Mouse (Mus musculus) liver, adult 2 months (tissue): ENCODE results near the gene Ptk7. TPM values are rescaled to one million over a fixed set of nuclear protein-coding genes. Genes with fewer than 3 reads are reported as not detected.

Source experiments
- DNase-seq: peaks from one replicate; pipeline ENCODE4 v3.0.0-alpha.2; 2011; ENCODE audit warnings: low read depth, low spot score; ENCODE audit errors: extremely low read depth
- H3K27ac ChIP-seq: fragments of 200-500 bp; replicated peaks from 2 replicates; pipeline ENCODE4 v1.5.1; 2012; ENCODE audit warnings: low read depth, mild to moderate bottlenecking, control low read depth, inconsistent platforms, low read length; ENCODE audit not compliant: insufficient read depth
- H3K27me3 ChIP-seq: fragments of 200-500 bp; 2 replicates; pipeline ENCODE4 v1.6.1; 2012; ENCODE audit warnings: mild to moderate bottlenecking, moderate library complexity, low read length, inconsistent platforms; ENCODE audit not compliant: control insufficient read depth, insufficient read depth
- H3K36me3 ChIP-seq: fragments of 200-500 bp; 2 replicates; pipeline ENCODE4 v1.6.1; 2012; ENCODE audit warnings: low read length, inconsistent platforms; ENCODE audit not compliant: control insufficient read depth, insufficient read depth
- H3K4me1 ChIP-seq: fragments of 200-500 bp; 2 replicates; pipeline ENCODE4 v1.6.1; 2011; ENCODE audit warnings: low read length; ENCODE audit not compliant: control insufficient read depth, insufficient read depth
- H3K4me3 ChIP-seq: fragments of 200-500 bp; 2 replicates; pipeline ENCODE4 v1.5.1; 2011; ENCODE audit warnings: low read depth, mild to moderate bottlenecking, control low read depth, low read length, moderate library complexity; ENCODE audit not compliant: insufficient read depth
- H3K79me2 ChIP-seq: fragments of 200-500 bp; 2 replicates; pipeline ENCODE4 v1.6.1; 2012; ENCODE audit warnings: inconsistent platforms, mild to moderate bottlenecking, low read length, moderate library complexity; ENCODE audit not compliant: control insufficient read depth, insufficient read depth
- H3K9ac ChIP-seq: fragments of 200-500 bp; 2 replicates; pipeline ENCODE4 v1.6.1; 2012; ENCODE audit warnings: low read depth, mild to moderate bottlenecking, control low read depth, inconsistent platforms, low read length
- CTCF ChIP-seq: fragments of 200-500 bp; IDR thresholded peaks from 2 replicates; pipeline ENCODE4 v1.5.1; 2011; ENCODE audit warnings: low read depth, low read length, control low read depth
- POLR2A ChIP-seq: fragments of 200-500 bp; IDR thresholded peaks from 2 replicates; pipeline ENCODE4 v1.6.1; 2011; ENCODE audit warnings: low read length, control low read depth; ENCODE audit not compliant: insufficient read depth; ENCODE audit errors: extremely low read depth
- WGBS: fragments of 180-500 bp; shearing (Covaris S2); methylation state at CpG from one replicate; pipeline ENCODE4 v1.1.7; 2018; 5-methylcytosine and 5-hydroxymethylcytosine counted together
- polyA plus RNA-seq: library from polyadenylated mRNA; depleted of rRNA; stranded (reverse); fragments of >200 nt; gene quantifications from 2 replicates; pipeline ENCODE4 v1.2.3, GENCODE M21; 2012; rRNA removed
- total RNA-seq: library from RNA; depleted of rRNA; stranded (reverse); fragments of >200 nt; gene quantifications from 2 replicates; pipeline ENCODE4 v1.2.3, GENCODE M21; 2014; rRNA removed

Ptk7 gene
- total RNA-seq, result 0.65 and 0.87 TPM in 2 replicates
- 0.40 and 0.66 TPM in 2 replicates for polyA plus RNA-seq

DNA sequence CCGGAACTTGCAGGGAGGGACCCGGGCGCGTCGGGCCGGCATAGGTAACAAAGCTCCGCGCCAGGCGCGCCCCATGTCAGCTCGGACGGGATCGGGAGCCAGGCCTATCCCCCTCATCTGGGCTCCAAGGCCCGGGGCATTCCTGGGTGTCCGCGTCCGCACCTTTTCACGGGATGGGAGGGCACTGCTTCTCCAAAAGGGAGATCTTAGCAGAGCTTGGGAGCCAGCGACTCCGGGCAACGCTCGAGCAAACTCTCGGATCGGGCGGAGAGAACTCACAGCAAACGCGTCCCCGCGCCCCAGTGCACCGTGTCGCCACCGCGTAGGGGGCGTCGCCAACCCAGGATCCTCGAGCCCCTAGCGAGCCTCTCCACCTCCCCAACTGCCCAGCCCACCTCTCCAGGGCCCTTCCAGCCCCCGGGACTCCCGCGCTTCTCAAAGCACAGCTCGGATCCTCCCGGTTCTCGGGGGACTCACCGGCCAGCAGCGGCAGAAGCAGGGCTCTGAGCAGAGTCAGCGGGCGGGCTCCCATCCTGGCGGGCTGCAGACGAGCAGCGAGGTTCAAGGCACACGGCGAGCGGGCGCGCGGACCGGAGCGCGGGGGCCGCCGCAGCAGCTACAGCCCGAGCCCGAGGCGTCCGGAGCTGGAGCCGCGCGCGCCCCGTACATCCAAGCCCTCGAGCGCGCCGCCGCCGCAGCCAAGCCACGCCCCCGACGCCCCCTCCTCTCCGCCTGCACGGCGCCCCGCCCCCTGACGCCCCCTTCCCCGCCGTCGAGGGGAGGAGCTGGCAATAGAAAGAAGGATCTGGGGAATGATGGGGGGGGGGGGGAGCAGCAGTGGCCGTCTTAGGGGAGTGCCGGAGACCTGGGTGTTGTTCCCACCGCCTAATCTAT, at the start of gene Ptk7:
Gene Ptk7, minus strand, starts transcription at position 714 of the 894 bp plus-strand sequence.
- H3K4me3 ChIP-seq, result peak within 1 kb of the TSS; percentile 50
- no peak for DNase-seq
- TF ChIP-seq POLR2A, result no peak
- TF ChIP-seq CTCF, result no peak
- no peak within 1 kb of the TSS for H3K27ac ChIP-seq
- no peaks in the 10 kb centered on the region for H3K27me3 ChIP-seq
- peaks cover 7% of the 10 kb centered on the region; the same call in 1 of the 2 replicates for H3K36me3 ChIP-seq
- WGBS, result 7% methylated on average over 77 of the region's 90 CpGs
- peak within 1 kb of the TSS; percentile 68 for H3K9ac ChIP-seq
- H3K79me2 ChIP-seq, result no peaks in the 10 kb centered on the region
- H3K4me1 ChIP-seq, result no peaks in the 10 kb centered on the region

DNA sequence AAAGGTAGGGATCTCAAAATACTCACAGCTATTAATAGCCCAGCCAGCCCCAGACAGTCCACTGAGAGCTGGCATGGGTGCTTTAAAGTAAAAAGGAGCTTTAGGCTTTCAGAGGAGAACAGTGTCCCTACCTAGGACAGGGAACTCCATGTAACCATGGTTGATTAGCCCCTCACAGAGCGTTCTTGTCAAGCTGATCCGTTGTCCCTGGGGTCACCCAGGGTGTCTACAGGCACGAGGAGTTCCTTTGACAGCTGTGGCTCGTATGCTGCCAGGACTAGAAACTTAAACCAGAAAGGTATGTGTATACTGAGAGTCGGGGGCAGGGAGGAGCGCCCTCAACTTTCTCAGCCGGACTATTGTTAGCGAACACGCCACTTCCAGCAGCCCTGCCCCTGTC, 49.6 kb upstream of the Ptk7 start:
- no peaks in the 10 kb centered on the region for H3K27me3 ChIP-seq
- H3K4me3 ChIP-seq, result no peak overlapping the region
- WGBS, result 69% methylated on average over 9 of the region's 9 CpGs
- peaks cover 14% of the 10 kb centered on the region for H3K4me1 ChIP-seq
- no peak overlapping the region for H3K27ac ChIP-seq
- H3K9ac ChIP-seq, result no peak overlapping the region
- H3K79me2 ChIP-seq, result peaks cover 7% of the 10 kb centered on the region; the same call in 1 of the 2 replicates
- DNase-seq, result no peak
- H3K36me3 ChIP-seq, result peaks cover 9% of the 10 kb centered on the region
- TF ChIP-seq POLR2A (no peak), CTCF (no peak)

DNA sequence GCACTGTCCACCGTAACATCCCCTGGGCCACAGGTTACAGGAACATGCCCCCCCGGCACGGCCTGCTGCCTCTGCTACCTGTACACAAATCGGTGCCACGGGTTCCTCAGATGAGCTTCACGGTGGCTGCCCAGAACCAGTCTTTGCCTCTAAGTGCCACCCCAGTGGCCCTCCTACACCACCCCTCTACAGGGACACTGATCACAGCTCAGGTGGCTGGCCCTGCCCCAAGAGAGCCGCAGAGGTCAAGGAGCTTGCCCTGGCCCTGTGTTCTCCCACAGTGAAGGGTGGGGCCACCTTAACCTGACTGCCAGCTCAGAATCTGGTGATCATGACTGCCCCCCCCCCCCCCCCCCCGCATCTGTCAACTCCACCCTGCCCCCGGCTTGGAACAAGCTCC, 49.1 kb upstream of the Ptk7 start, which contains the start of gene Mea1:
Gene Mea1, plus strand, starts transcription at position 378 of the 400 bp plus-strand sequence.
- 75% methylated on average over 9 of the region's 9 CpGs for WGBS
- peaks cover 9% of the 10 kb centered on the region for H3K36me3 ChIP-seq
- H3K4me3 ChIP-seq, result peak within 1 kb of the TSS; percentile 9; the same call in 1 of the 2 replicates
- 0 out of 2 replicates have a peak within 1 kb of the TSS, but pooled peaks have one; percentile 29 for H3K9ac ChIP-seq
- H3K79me2 ChIP-seq, result peaks cover 7% of the 10 kb centered on the region; the same call in 1 of the 2 replicates
- no peak within 1 kb of the TSS for H3K27ac ChIP-seq
- DNase-seq, result peak; percentile 16
- peaks cover 16% of the 10 kb centered on the region for H3K4me1 ChIP-seq
- TF ChIP-seq CTCF, result no peak
- H3K27me3 ChIP-seq, result no peaks in the 10 kb centered on the region

DNA sequence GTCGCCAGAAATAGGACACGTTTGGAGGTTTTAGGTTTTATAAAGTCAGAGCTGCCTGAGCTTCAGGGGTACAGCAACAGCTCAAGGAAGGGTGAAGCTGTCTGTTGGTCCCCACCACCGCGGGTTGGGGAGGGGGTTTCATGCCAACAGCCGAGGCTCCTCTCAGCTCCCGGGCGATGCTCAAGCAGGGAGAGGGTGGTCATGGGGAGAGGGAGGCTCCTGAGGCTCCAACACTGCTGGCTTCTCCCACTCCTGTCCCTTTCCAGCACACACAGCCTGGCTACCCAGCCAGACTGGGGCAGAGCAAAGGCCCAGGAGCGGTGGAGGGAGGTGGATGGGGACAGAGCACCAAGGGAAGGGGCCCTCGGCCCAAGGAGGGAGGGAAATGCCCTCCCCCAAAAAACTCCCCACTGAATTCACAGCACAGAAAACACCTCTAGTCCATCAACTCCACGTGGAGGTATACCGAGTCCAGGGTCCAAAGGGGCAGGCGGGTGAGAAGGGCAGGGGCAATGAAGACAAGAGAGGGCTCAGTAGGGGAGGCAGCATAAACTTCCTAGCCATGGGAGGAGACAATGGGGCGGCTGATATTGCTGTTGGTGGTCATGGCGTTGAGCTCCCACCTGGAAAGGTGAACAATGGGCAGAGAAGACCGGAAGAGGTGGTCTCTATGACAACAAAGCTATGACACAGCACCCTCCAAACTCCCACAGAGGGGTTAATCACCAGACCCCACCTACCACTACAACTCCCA, 45.4 kb upstream of the Ptk7 start:
- Histone ChIP-seq H3K4me3 (peak overlapping the region; percentile 51), H3K36me3 (peaks cover 13% of the 10 kb centered on the region), H3K27ac (peak overlapping the region; percentile 87), H3K27me3 (no peaks in the 10 kb centered on the region), H3K9ac (peak overlapping the region; percentile 70), H3K79me2 (peaks cover 7% of the 10 kb centered on the region; the same call in 1 of the 2 replicates), H3K4me1 (peaks cover 15% of the 10 kb centered on the region)
- WGBS, result 25% methylated on average over 15 of the region's 15 CpGs
- TF ChIP-seq CTCF (no peak), POLR2A (no peak)
- peak; percentile 37 for DNase-seq

DNA sequence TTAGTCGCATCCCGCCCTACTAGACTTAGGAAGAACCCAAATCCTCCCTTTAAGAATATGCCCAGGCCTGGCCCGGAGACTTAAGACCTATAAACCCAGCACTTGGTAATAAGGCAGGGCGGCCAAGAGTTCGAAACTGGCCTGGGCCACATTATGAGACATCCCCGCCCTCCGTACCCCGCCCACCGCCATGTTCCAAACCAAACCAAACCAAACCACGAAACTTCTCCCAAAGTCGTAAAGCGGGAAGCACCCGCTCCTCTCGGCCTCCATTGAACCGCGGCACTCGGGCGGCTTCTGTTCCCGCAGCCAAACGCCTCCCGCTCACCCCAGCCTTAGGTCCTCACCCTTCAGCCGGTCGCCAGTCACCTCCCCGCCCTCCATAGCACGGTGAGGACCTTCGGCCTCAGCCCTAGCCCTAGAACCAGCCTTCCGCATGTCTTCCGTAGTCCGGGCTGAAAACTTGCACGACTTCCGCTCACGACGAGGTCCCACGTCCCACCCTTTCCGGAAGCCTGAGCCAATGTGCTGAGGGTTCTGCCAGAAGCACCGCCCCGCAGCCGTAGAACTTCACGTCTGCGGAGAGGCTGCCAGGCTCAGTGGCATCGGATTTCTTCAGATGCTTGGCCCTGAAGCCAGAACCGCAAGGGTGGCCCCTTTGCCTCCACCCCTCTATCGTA, 44.7 kb upstream of the Ptk7 start, which contains the start of gene Rrp36:
Gene Rrp36, minus strand, starts transcription at position 503 of the 680 bp plus-strand sequence.
- H3K36me3 ChIP-seq, result peaks cover 13% of the 10 kb centered on the region
- under 1% methylated on average over 43 of the region's 43 CpGs for WGBS
- H3K4me1 ChIP-seq, result peaks cover 11% of the 10 kb centered on the region
- H3K27me3 ChIP-seq, result no peaks in the 10 kb centered on the region
- TF ChIP-seq POLR2A (peak; percentile 83), CTCF (no peak)
- peaks cover 7% of the 10 kb centered on the region; the same call in 1 of the 2 replicates for H3K79me2 ChIP-seq
- peak; percentile 94 for DNase-seq
- H3K4me3 ChIP-seq, result peak within 1 kb of the TSS; percentile 70
- peak within 1 kb of the TSS; percentile 76 for H3K9ac ChIP-seq
- H3K27ac ChIP-seq, result peak within 1 kb of the TSS; percentile 87
